Mouse (Mus musculus): ENCODE results near the gene Hspa1l. TPM values are rescaled to one million over a fixed set of nuclear protein-coding genes. Genes with fewer than 3 reads are reported as not detected.

Hspa1l gene
- polyA plus RNA-seq, 1 experiment = 0.25 TPM

DNA sequence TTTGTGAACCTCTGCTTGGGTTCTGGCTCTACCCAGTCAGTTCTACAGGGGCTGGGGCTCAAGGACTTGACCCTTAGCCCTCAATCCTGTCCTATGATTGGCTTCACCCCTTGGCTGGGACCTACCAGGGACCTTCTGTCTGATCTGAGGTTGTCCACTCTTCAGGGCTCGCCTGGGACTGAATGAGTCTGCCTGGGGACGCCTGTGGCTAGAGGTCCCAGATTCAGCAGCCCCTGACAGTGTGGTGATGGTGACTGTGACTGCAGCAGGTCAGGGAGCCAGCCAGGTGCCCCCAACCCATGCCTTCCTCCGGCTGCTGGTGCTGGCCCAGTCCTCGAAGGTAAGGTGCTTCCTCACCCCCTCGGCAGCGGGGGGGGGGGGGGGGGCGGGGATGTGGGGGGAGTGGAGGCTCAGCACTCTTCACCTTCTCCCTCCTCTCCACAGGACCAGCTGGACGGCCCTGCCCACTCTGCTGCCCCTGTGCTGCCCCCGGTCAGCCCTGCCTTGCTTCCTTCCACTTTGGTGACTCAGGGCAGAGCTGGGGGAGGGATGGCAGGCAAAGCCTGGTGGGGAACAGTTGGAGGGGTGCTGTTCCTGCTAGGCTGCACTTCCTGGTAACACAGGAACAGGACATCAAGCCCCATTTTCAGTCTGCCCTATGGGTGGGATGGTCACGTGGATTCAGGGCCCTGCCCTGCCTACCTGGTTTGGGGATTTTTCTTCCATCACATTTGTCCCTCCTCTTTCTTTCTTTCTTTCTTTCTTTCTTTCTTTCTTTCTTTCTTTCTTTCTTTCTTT, 52.4 kb downstream of the Hspa1l start:
- no peak overlapping the region for H3K27ac ChIP-seq (ENCODE audit: insufficient read depth, low read length)
- no peaks in the 10 kb centered on the region for H3K9me3 ChIP-seq (replicated peaks; ENCODE audit: control insufficient read depth, insufficient read depth, low read length, poor library complexity, severe bottlenecking)
- peaks cover 5% of the 10 kb centered on the region for H3K4me1 ChIP-seq (ENCODE audit: control insufficient read depth, insufficient read depth, low read length)
- no peaks in the 10 kb centered on the region for H3K36me3 ChIP-seq (ENCODE audit: control insufficient read depth, insufficient read depth, low read length, poor library complexity, severe bottlenecking)
- no peak overlapping the region for H3K4me3 ChIP-seq (ENCODE audit: low read depth, low read length)
- no peaks in the 10 kb centered on the region for H3K27me3 ChIP-seq (ENCODE audit: control insufficient read depth, insufficient read depth, low read length, poor library complexity, severe bottlenecking)
- no peak overlapping the region for H3K9ac ChIP-seq (ENCODE audit: low read depth, poor library complexity, severe bottlenecking)
- TF ChIP-seq CTCF (IDR thresholded peaks at IDR 0.05; ENCODE audit: low read depth, low read length) (no peak), POLR2A (IDR thresholded peaks at IDR 0.05; ENCODE audit: insufficient read depth, low read length) (no peak), EP300 (IDR thresholded peaks at IDR 0.05; ENCODE audit: insufficient read depth, low read depth, low read length) (no peak)

DNA sequence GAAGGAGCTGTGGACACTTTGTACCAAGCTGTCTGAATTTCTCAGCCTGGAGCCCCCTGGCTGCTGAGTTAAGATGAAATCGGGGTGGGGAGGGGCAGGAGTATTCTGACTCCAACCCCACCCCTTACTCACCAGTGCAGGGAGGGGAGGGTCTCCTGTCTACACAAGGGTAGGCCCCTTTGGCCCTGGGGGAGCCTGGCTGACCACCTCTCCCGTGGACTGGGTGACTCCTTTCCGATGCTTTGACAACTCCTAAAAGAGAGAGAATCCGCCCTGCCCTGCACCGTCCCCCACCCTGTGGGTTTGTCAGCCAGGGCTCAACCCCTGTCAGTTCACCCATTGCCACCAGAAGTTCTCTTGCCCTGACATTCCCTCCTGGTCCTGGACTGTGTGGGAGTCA, 53.7 kb downstream of the Hspa1l start:
- Histone ChIP-seq H3K9ac (ENCODE audit: low read depth, poor library complexity, severe bottlenecking) (no peak overlapping the region), H3K9me3 (replicated peaks; ENCODE audit: control insufficient read depth, insufficient read depth, low read length, poor library complexity, severe bottlenecking) (no peaks in the 10 kb centered on the region), H3K36me3 (ENCODE audit: control insufficient read depth, insufficient read depth, low read length, poor library complexity, severe bottlenecking) (no peaks in the 10 kb centered on the region), H3K27ac (ENCODE audit: insufficient read depth, low read length) (no peak overlapping the region), H3K4me1 (ENCODE audit: control insufficient read depth, insufficient read depth, low read length) (peaks cover 5% of the 10 kb centered on the region), H3K27me3 (ENCODE audit: control insufficient read depth, insufficient read depth, low read length, poor library complexity, severe bottlenecking) (no peaks in the 10 kb centered on the region), H3K4me3 (ENCODE audit: low read depth, low read length) (no peak overlapping the region)
- TF ChIP-seq POLR2A (IDR thresholded peaks at IDR 0.05; ENCODE audit: insufficient read depth, low read length) (no peak), CTCF (IDR thresholded peaks at IDR 0.05; ENCODE audit: low read depth, low read length) (no peak), EP300 (IDR thresholded peaks at IDR 0.05; ENCODE audit: insufficient read depth, low read depth, low read length) (no peak)

DNA sequence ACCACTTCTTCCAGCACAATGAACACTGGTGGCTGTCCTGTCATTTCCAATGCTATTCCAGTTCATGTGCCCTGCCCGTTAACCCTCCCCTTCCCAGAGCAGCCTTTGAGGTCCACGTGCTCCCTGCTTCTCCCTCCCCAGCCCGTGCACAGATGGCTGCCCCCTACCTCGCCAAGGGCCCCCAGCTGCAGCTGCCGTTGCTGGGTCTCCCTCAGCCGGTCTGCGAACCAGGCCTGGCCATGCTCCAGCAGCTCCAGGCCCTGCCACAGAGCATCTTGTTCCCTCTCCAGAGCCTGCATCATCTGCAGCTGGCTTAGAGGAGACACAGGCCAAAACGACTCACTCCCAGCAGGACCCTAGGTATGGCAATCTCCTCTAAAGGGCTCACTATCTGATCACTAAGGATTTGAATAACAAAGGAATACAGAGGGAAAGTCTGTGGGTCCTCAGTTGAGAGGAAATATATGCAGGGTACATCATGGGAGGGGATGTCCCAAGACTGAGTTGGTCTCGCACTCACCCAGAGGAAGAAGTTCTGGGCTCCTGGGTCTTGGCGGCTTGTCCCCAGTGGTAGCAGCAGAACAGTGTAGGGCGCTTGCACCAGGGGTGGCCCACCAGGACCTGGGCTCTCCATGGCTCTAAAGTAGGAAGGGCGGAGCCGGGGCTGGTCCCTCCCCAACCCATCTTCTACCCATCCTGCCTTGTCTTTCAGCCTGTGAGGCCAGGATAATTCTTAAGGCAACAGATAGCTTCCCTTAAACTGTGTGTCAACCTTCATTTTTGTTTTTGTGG, 55.0 kb downstream of the Hspa1l start, which contains the start of gene Sapcd1:
Gene Sapcd1, minus strand, starts transcription at position 740 of the 792 bp plus-strand sequence.
- Histone ChIP-seq H3K9me3 (replicated peaks; ENCODE audit: control insufficient read depth, insufficient read depth, low read length, poor library complexity, severe bottlenecking) (no peaks in the 10 kb centered on the region), H3K4me1 (ENCODE audit: control insufficient read depth, insufficient read depth, low read length) (peaks cover 5% of the 10 kb centered on the region), H3K9ac (ENCODE audit: low read depth, poor library complexity, severe bottlenecking) (no peak within 1 kb of the TSS), H3K36me3 (ENCODE audit: control insufficient read depth, insufficient read depth, low read length, poor library complexity, severe bottlenecking) (no peaks in the 10 kb centered on the region), H3K4me3 (ENCODE audit: low read depth, low read length) (no peak within 1 kb of the TSS), H3K27me3 (ENCODE audit: control insufficient read depth, insufficient read depth, low read length, poor library complexity, severe bottlenecking) (no peaks in the 10 kb centered on the region), H3K27ac (ENCODE audit: insufficient read depth, low read length) (no peak within 1 kb of the TSS)
- TF ChIP-seq EP300 (IDR thresholded peaks at IDR 0.05; ENCODE audit: insufficient read depth, low read depth, low read length) (no peak), POLR2A (IDR thresholded peaks at IDR 0.05; ENCODE audit: insufficient read depth, low read length) (no peak), CTCF (IDR thresholded peaks at IDR 0.05; ENCODE audit: low read depth, low read length) (no peak)

DNA sequence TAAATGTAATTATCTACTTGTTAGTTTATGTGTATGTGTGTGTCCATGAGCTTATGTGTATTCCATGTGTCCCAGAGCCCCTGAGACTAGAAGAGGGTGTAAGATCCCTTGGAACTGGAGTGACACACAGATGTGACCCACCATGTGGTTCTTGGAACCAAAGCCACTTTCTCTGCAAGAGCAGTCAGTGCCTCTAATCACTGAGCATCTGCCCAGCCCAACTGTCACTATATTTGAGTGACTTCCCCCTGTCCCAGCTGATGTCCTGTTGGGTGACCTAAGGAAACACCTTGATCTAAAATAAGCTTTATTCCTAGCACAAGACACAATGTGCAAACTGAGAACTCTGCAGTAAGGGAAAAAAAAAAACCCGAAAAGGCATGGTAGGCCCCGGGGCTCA, 55.8 kb downstream of the Hspa1l start:
- Histone ChIP-seq H3K4me1 (ENCODE audit: control insufficient read depth, insufficient read depth, low read length) (peaks cover 2% of the 10 kb centered on the region), H3K36me3 (ENCODE audit: control insufficient read depth, insufficient read depth, low read length, poor library complexity, severe bottlenecking) (no peaks in the 10 kb centered on the region), H3K9me3 (replicated peaks; ENCODE audit: control insufficient read depth, insufficient read depth, low read length, poor library complexity, severe bottlenecking) (no peaks in the 10 kb centered on the region), H3K9ac (ENCODE audit: low read depth, poor library complexity, severe bottlenecking) (no peak overlapping the region), H3K27ac (ENCODE audit: insufficient read depth, low read length) (no peak overlapping the region), H3K27me3 (ENCODE audit: control insufficient read depth, insufficient read depth, low read length, poor library complexity, severe bottlenecking) (no peaks in the 10 kb centered on the region), H3K4me3 (ENCODE audit: low read depth, low read length) (no peak overlapping the region)
- TF ChIP-seq CTCF (IDR thresholded peaks at IDR 0.05; ENCODE audit: low read depth, low read length) (no peak), EP300 (IDR thresholded peaks at IDR 0.05; ENCODE audit: insufficient read depth, low read depth, low read length) (no peak), POLR2A (IDR thresholded peaks at IDR 0.05; ENCODE audit: insufficient read depth, low read length) (no peak)

Other genes starting within 250 kb of the Hspa1l start
- 0.12 and 0.23 TPM in 2 replicates for gene C4b, start 228.8 kb upstream of the Hspa1l start, polyA plus RNA-seq (2011; ENCODE audit: insufficient read depth, insufficient read length, low read depth, missing spikeins)
- gene Cyp21a1, start 168.1 kb upstream of the Hspa1l start, polyA plus RNA-seq (2011; ENCODE audit: insufficient read depth, insufficient read length, low read depth, missing spikeins) = not detected in 2 replicates
- 18.7 and 25.8 TPM in 2 replicates for gene Stk19, start 135.8 kb upstream of the Hspa1l start, polyA plus RNA-seq (2011; ENCODE audit: insufficient read depth, insufficient read length, low read depth, missing spikeins)
- 22.6 and 24.5 TPM in 2 replicates for gene Dxo, start 135.7 kb upstream of the Hspa1l start, polyA plus RNA-seq (2011; ENCODE audit: insufficient read depth, insufficient read length, low read depth, missing spikeins)
- gene Skiv2l, start 122.5 kb upstream of the Hspa1l start, polyA plus RNA-seq (2011; ENCODE audit: insufficient read depth, insufficient read length, low read depth, missing spikeins) = 12.7 and 13.1 TPM in 2 replicates
- gene Nelfe, start 122.3 kb upstream of the Hspa1l start, polyA plus RNA-seq (2011; ENCODE audit: insufficient read depth, insufficient read length, low read depth, missing spikeins) = 53.0 and 63.6 TPM in 2 replicates
- gene Cfb, start 110.2 kb upstream of the Hspa1l start, polyA plus RNA-seq (2011; ENCODE audit: insufficient read depth, insufficient read length, low read depth, missing spikeins) = not detected in 2 replicates
- 22.8 and 24.7 TPM in 2 replicates for gene Zbtb12, start 93.2 kb upstream of the Hspa1l start, polyA plus RNA-seq (2011; ENCODE audit: insufficient read depth, insufficient read length, low read depth, missing spikeins)
- 0.41 TPM in 1 of 2 replicates, not detected in the other for gene Gm20547, start 90.7 kb upstream of the Hspa1l start, polyA plus RNA-seq (2011; ENCODE audit: insufficient read depth, insufficient read length, low read depth, missing spikeins)
- 9.9 and 10.8 TPM in 2 replicates for gene C2, start 74.4 kb upstream of the Hspa1l start, polyA plus RNA-seq (2011; ENCODE audit: insufficient read depth, insufficient read length, low read depth, missing spikeins)
- 60.9 and 75.4 TPM in 2 replicates for gene Ehmt2, start 74.2 kb upstream of the Hspa1l start, polyA plus RNA-seq (2011; ENCODE audit: insufficient read depth, insufficient read length, low read depth, missing spikeins)
- gene Slc44a4, start 58.2 kb upstream of the Hspa1l start, polyA plus RNA-seq (2011; ENCODE audit: insufficient read depth, insufficient read length, low read depth, missing spikeins) = 5.3 and 5.8 TPM in 2 replicates
- 13.6 and 15.1 TPM in 2 replicates for gene Neu1, start 41.5 kb upstream of the Hspa1l start, polyA plus RNA-seq (2011; ENCODE audit: insufficient read depth, insufficient read length, low read depth, missing spikeins)
- gene Hspa1b, start 13.5 kb upstream of the Hspa1l start, polyA plus RNA-seq (2011; ENCODE audit: insufficient read depth, insufficient read length, low read depth, missing spikeins) = 2.6 and 3.0 TPM in 2 replicates
- not detected in 2 replicates for gene Gm20481, start 2.8 kb upstream of the Hspa1l start, polyA plus RNA-seq (2011; ENCODE audit: insufficient read depth, insufficient read length, low read depth, missing spikeins)
- 1.9 and 2.5 TPM in 2 replicates for gene Hspa1a, start 547 bp upstream of the Hspa1l start, polyA plus RNA-seq (2011; ENCODE audit: insufficient read depth, insufficient read length, low read depth, missing spikeins)
- 163 and 166 TPM in 2 replicates for gene Lsm2, start 9.2 kb downstream of the Hspa1l start, polyA plus RNA-seq (2011; ENCODE audit: insufficient read depth, insufficient read length, low read depth, missing spikeins)
- gene Vars, start 28.3 kb downstream of the Hspa1l start, polyA plus RNA-seq (2011; ENCODE audit: insufficient read depth, insufficient read length, low read depth, missing spikeins) = 108 and 123 TPM in 2 replicates
- gene Vwa7, start 43.9 kb downstream of the Hspa1l start, polyA plus RNA-seq (2011; ENCODE audit: insufficient read depth, insufficient read length, low read depth, missing spikeins) = 0.30 and 0.33 TPM in 2 replicates
- gene Sapcd1, start 55.3 kb downstream of the Hspa1l start, polyA plus RNA-seq (2011; ENCODE audit: insufficient read depth, insufficient read length, low read depth, missing spikeins) = 1.7 and 3.9 TPM in 2 replicates
- 6.7 and 7.4 TPM in 2 replicates for gene Msh5, start 74.0 kb downstream of the Hspa1l start, polyA plus RNA-seq (2011; ENCODE audit: insufficient read depth, insufficient read length, low read depth, missing spikeins)
- gene Clic1, start 77.3 kb downstream of the Hspa1l start, polyA plus RNA-seq (2011; ENCODE audit: insufficient read depth, insufficient read length, low read depth, missing spikeins) = 173 and 182 TPM in 2 replicates
- gene Ddah2, start 86.3 kb downstream of the Hspa1l start, polyA plus RNA-seq (2011; ENCODE audit: insufficient read depth, insufficient read length, low read depth, missing spikeins) = 92.5 and 101 TPM in 2 replicates
- gene Ly6g6c, start 92.7 kb downstream of the Hspa1l start, polyA plus RNA-seq (2011; ENCODE audit: insufficient read depth, insufficient read length, low read depth, missing spikeins) = 3.7 and 4.0 TPM in 2 replicates
- 2.8 and 3.3 TPM in 2 replicates for gene Mpig6b, start 93.5 kb downstream of the Hspa1l start, polyA plus RNA-seq (2011; ENCODE audit: insufficient read depth, insufficient read length, low read depth, missing spikeins)
- gene Ly6g6e, start 104.2 kb downstream of the Hspa1l start, polyA plus RNA-seq (2011; ENCODE audit: insufficient read depth, insufficient read length, low read depth, missing spikeins) = 27.5 and 31.2 TPM in 2 replicates
- gene Ly6g6d, start 105.4 kb downstream of the Hspa1l start, polyA plus RNA-seq (2011; ENCODE audit: insufficient read depth, insufficient read length, low read depth, missing spikeins) = 1.3 and 1.9 TPM in 2 replicates
- not detected in 2 replicates for gene Ly6g6f, start 112.9 kb downstream of the Hspa1l start, polyA plus RNA-seq (2011; ENCODE audit: insufficient read depth, insufficient read length, low read depth, missing spikeins)
- gene Abhd16a, start 116.6 kb downstream of the Hspa1l start, polyA plus RNA-seq (2011; ENCODE audit: insufficient read depth, insufficient read length, low read depth, missing spikeins) = 12.7 and 15.6 TPM in 2 replicates
- not detected in 2 replicates for gene Ly6g5c, start 135.6 kb downstream of the Hspa1l start, polyA plus RNA-seq (2011; ENCODE audit: insufficient read depth, insufficient read length, low read depth, missing spikeins)
- gene Ly6g5b, start 142.7 kb downstream of the Hspa1l start, polyA plus RNA-seq (2011; ENCODE audit: insufficient read depth, insufficient read length, low read depth, missing spikeins) = not detected in 2 replicates
- 18.9 and 19.1 TPM in 2 replicates for gene Gpank1, start 148.8 kb downstream of the Hspa1l start, polyA plus RNA-seq (2011; ENCODE audit: insufficient read depth, insufficient read length, low read depth, missing spikeins)
- gene Csnk2b, start 149.3 kb downstream of the Hspa1l start, polyA plus RNA-seq (2011; ENCODE audit: insufficient read depth, insufficient read length, low read depth, missing spikeins) = 146 and 173 TPM in 2 replicates
- 4.3 and 8.1 TPM in 2 replicates for gene D17H6S53E, start 153.7 kb downstream of the Hspa1l start, polyA plus RNA-seq (2011; ENCODE audit: insufficient read depth, insufficient read length, low read depth, missing spikeins)
- gene Apom, start 159.3 kb downstream of the Hspa1l start, polyA plus RNA-seq (2011; ENCODE audit: insufficient read depth, insufficient read length, low read depth, missing spikeins) = not detected in 2 replicates
- 231 and 262 TPM in 2 replicates for gene Bag6, start 162.5 kb downstream of the Hspa1l start, polyA plus RNA-seq (2011; ENCODE audit: insufficient read depth, insufficient read length, low read depth, missing spikeins)
- 236 and 256 TPM in 2 replicates for gene Prrc2a, start 192.2 kb downstream of the Hspa1l start, polyA plus RNA-seq (2011; ENCODE audit: insufficient read depth, insufficient read length, low read depth, missing spikeins)
- gene Aif1, start 203.4 kb downstream of the Hspa1l start, polyA plus RNA-seq (2011; ENCODE audit: insufficient read depth, insufficient read length, low read depth, missing spikeins) = 2.1 TPM in 1 of 2 replicates, not detected in the other
- gene Lst1, start 215.7 kb downstream of the Hspa1l start, polyA plus RNA-seq (2011; ENCODE audit: insufficient read depth, insufficient read length, low read depth, missing spikeins) = 2.3 and 2.5 TPM in 2 replicates
- gene Ltb, start 221.7 kb downstream of the Hspa1l start, polyA plus RNA-seq (2011; ENCODE audit: insufficient read depth, insufficient read length, low read depth, missing spikeins) = 10.7 and 14.2 TPM in 2 replicates
- gene Tnf, start 229.3 kb downstream of the Hspa1l start, polyA plus RNA-seq (2011; ENCODE audit: insufficient read depth, insufficient read length, low read depth, missing spikeins) = not detected in 2 replicates
- gene Lta, start 232.6 kb downstream of the Hspa1l start, polyA plus RNA-seq (2011; ENCODE audit: insufficient read depth, insufficient read length, low read depth, missing spikeins) = 0.64 TPM in 1 of 2 replicates, not detected in the other
- gene Gm16181, start 248.1 kb downstream of the Hspa1l start, polyA plus RNA-seq (2011; ENCODE audit: insufficient read depth, insufficient read length, low read depth, missing spikeins) = not detected in 2 replicates

All from ES-Bruce4 (cell line).